In the genomic region with DNA sequence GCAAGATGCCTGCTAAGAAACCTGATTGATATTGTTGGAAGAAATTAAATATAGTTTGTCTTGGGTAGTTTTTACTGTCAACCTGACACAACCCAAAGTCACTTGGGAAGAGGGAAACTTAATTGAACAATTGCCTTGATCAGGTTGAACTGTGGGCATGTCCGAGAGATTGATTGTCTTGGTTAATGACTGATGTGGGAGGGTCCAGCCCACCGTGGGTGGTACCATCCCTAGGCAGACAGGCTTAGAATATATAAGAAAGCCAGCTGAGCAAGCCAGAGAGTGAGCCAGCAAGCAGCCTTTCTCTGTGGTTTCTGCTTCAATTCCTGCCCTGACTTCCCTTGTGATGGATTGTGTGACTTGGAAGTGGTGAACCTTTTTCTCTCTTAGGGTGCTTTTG, we compare ENCODE assay signal across 26 mouse cellular contexts. TPM values are rescaled to one million over a fixed set of nuclear protein-coding genes. Genes with fewer than 3 reads are reported as not detected.
"Had no signal": no experiment of that assay in that cellular context is flagged by ENCODE, and none has a peak within 500 bp of the region (broad histone marks: within the 10 kb centered on the region; RNA-seq: fewer than 3 reads in every experiment).

No protein-coding gene starts in this region.

- H3K27ac ChIP-seq: heart, embryonic 13.5 days; heart, embryonic 15.5 days; hindbrain, embryonic 13.5 days; hindbrain, embryonic 15.5 days; hindbrain, postnatal 0 days; kidney, embryonic 15.5 days; kidney, postnatal 0 days; limb, embryonic 13.5 days; limb, embryonic 15.5 days; liver, embryonic 14.5 days had no signal

- H3K9me3 ChIP-seq: heart, embryonic 15.5 days had no signal

- H3K36me3 ChIP-seq: heart, embryonic 13.5 days; hindbrain, embryonic 13.5 days; hindbrain, embryonic 15.5 days; limb, embryonic 13.5 days; limb, embryonic 15.5 days had no signal

- H3K4me1 ChIP-seq: heart, embryonic 13.5 days; hindbrain, embryonic 13.5 days; hindbrain, embryonic 15.5 days; kidney, embryonic 15.5 days; limb, embryonic 13.5 days; limb, embryonic 15.5 days had no signal

- ATAC-seq: hindbrain, postnatal 0 days; intestine, embryonic 16.5 days had no signal

- H3K4me3 ChIP-seq: heart, embryonic 13.5 days; heart, embryonic 15.5 days; hindbrain, embryonic 13.5 days; hindbrain, embryonic 15.5 days; kidney, embryonic 15.5 days; limb, embryonic 13.5 days; limb, embryonic 15.5 days had no signal

- DNase-seq: gastrocnemius, postnatal 14 days; gastrocnemius, postnatal 36 days; heart, adult 18-20 months; heart, postnatal 36 days; kidney, adult 11 months; kidney, adult 2 months; kidney, adult 9 months; kidney, postnatal 14 days; kidney, postnatal 36 days; layer of hippocampus, adult 9-11 months; layer of hippocampus, postnatal 36 days; left cerebral cortex, postnatal 4 days had no signal

- H3K27me3 ChIP-seq: heart, embryonic 13.5 days; heart, embryonic 15.5 days; hindbrain, embryonic 15.5 days; kidney, embryonic 15.5 days; limb, embryonic 13.5 days; limb, embryonic 15.5 days had no signal

- H3K9ac ChIP-seq: heart, embryonic 13.5 days; heart, embryonic 15.5 days; hindbrain, embryonic 13.5 days; hindbrain, embryonic 15.5 days; kidney, embryonic 15.5 days; limb, embryonic 13.5 days; limb, embryonic 15.5 days; liver, embryonic 14.5 days had no signal

- H3K4me2 ChIP-seq: heart, embryonic 11.5 days; heart, embryonic 13.5 days; heart, embryonic 15.5 days; hindbrain, embryonic 13.5 days; hindbrain, embryonic 15.5 days; kidney, embryonic 15.5 days; limb, embryonic 13.5 days; limb, embryonic 15.5 days; liver, embryonic 11.5 days had no signal

RNA-seq across cellular contexts. Expression of gene Ppara, which starts 17.9 kb away (rescaled TPM):
- total RNA-seq: hematopoietic stem cell, adult 5-6 weeks had no signal
